Mouse (Mus musculus) adrenal gland (tissue): ENCODE data around the gene Rnf114.

ENCODE experiments used
- intact Hi-C: fragments of 180-260 bp; cut with DNase I; formaldehyde crosslinking; loops from one replicate; pipeline ENCODE4 v1.15.1; 2025
- long read RNA-seq, 2 experiments: library from polyadenylated mRNA; unstranded; transcript quantifications; one replicate each; pipeline ENCODE4 v2.0.0; 2020; ENCODE audit warnings: borderline replicate concordance in 1 of 2; ENCODE audit not compliant: insufficient replicate concordance in 1 of 2

The Rnf114 gene
- long read RNA-seq, experiment 1, transcript Rnf114-201 (6 exons, 2,502 nt) = major isoform, 65 of 81 reads
- long read RNA-seq, experiment 1, partial matches to known transcripts = 4 of 81 reads
- long read RNA-seq, experiment 1, other reads (novel, unspliced or antisense) = 9 of 81 reads
- long read RNA-seq, experiment 2, transcript Rnf114-203 (5 exons, 1,985 nt) = minor isoform, 5 of 115 reads
- long read RNA-seq, experiment 2, transcript Rnf114-201 (6 exons, 2,502 nt) = major isoform, 80 of 115 reads
- long read RNA-seq, experiment 2, partial matches to known transcripts = 12 of 115 reads
- long read RNA-seq, experiment 2, other reads (novel, unspliced or antisense) = 18 of 115 reads

- intact Hi-C loops = no loop called here
Measured at GRCm38 (mm10) chr2:167491757-167492708, at the start of gene Rnf114. Rnf114 (plus strand) TSS chr2:167492645.

GRCm38 (mm10) chr2:167443411-167444193, 48.8 kb upstream of the Rnf114 start:
- intact Hi-C loops = no loop called here

GRCm38 (mm10) chr2:167445911-167446780, 46.3 kb upstream of the Rnf114 start:
- intact Hi-C loops = no loop called here

GRCm38 (mm10) chr2:167447207-167447606, 45.2 kb upstream of the Rnf114 start:
- intact Hi-C loops = no loop called here

- intact Hi-C loops = no loop called here
Measured at GRCm38 (mm10) chr2:167447629-167448028, 44.8 kb upstream of the Rnf114 start.

- intact Hi-C loops = no loop called here
Measured at GRCm38 (mm10) chr2:167449331-167450275, 42.8 kb upstream of the Rnf114 start.

GRCm38 (mm10) chr2:167450647-167451046, 41.8 kb upstream of the Rnf114 start:
- intact Hi-C loops = no loop called here

GRCm38 (mm10) chr2:167453814-167454213, 38.6 kb upstream of the Rnf114 start:
- intact Hi-C loops = no loop called here

GRCm38 (mm10) chr2:167456361-167457020, 36.0 kb upstream of the Rnf114 start:
- intact Hi-C loops = no loop called here

- intact Hi-C loops = no loop called here
Measured at GRCm38 (mm10) chr2:167457213-167457612, 35.2 kb upstream of the Rnf114 start.

GRCm38 (mm10) chr2:167458548-167458947, 33.9 kb upstream of the Rnf114 start:
- intact Hi-C loops = no loop called here

- intact Hi-C loops = no loop called here
Measured at GRCm38 (mm10) chr2:167459071-167459865, 33.2 kb upstream of the Rnf114 start.

GRCm38 (mm10) chr2:167462954-167463353, 29.5 kb upstream of the Rnf114 start:
- intact Hi-C loops = loop anchor here (5.0 kb wide), 2 partner anchors 41 to 241 kb away; partner anchors contain the start of gene Slc9a8

- intact Hi-C loops = loop anchor here (5.0 kb wide), 2 partner anchors 42 to 242 kb away; partner anchors contain the start of gene Slc9a8
Measured at GRCm38 (mm10) chr2:167463802-167464201, 28.6 kb upstream of the Rnf114 start.

GRCm38 (mm10) chr2:167465951-167466350, 26.5 kb upstream of the Rnf114 start:
- intact Hi-C loops = no loop called here

- intact Hi-C loops = no loop called here
Measured at GRCm38 (mm10) chr2:167467214-167467613, 25.2 kb upstream of the Rnf114 start.

- intact Hi-C loops = no loop called here
Measured at GRCm38 (mm10) chr2:167468444-167468843, 24.0 kb upstream of the Rnf114 start.

- intact Hi-C loops = no loop called here
Measured at GRCm38 (mm10) chr2:167470611-167471010, 21.8 kb upstream of the Rnf114 start.
